Mouse (Mus musculus): Measurements from ENCODE around the gene Hist1h2bf.
A peak's percentile ranks its signal among the peaks of the same experiment; 100 is the strongest.
"Not testable (repeated sequence)": the region's sequence is repeated elsewhere in the genome, so short reads cannot be mapped to it uniquely, and the experiment has no call there.

Gene Hist1h2bf

GRCm38 (mm10) chr13:23543965-23544786 is 29.8 kb downstream of the Hist1h2bf start, which contains the start of gene Hist1h3f:
TSS of gene Hist1h3f (plus strand) at chr13:23544052.
- peak; percentile 93 for DNase-seq (ENCODE audit: low read depth)

GRCm38 (mm10) chr13:23542999-23543607 is 30.9 kb downstream of the Hist1h2bf start, which contains the start of gene Hist1h2bh:
TSS of gene Hist1h2bh (minus strand) at chr13:23543392.
- peak; percentile 91 for DNase-seq (ENCODE audit: low read depth)

GRCm38 (mm10) chr13:23542225-23542980 is 31.6 kb downstream of the Hist1h2bf start:
- not testable (repeated sequence) for DNase-seq (ENCODE audit: low read depth)

GRCm38 (mm10) chr13:23541497-23541896 is 32.5 kb downstream of the Hist1h2bf start:
- no peak for DNase-seq (ENCODE audit: low read depth)

GRCm38 (mm10) chr13:23539821-23540220 is 34.2 kb downstream of the Hist1h2bf start:
- DNase-seq (ENCODE audit: low read depth): not testable (repeated sequence)

GRCm38 (mm10) chr13:23538249-23538648 is 35.7 kb downstream of the Hist1h2bf start:
- no peak for DNase-seq (ENCODE audit: low read depth)

- no peak for DNase-seq (ENCODE audit: low read depth)
Observed at GRCm38 (mm10) chr13:23537006-23537710, 36.8 kb downstream of the Hist1h2bf start.

GRCm38 (mm10) chr13:23536076-23536822 is 37.7 kb downstream of the Hist1h2bf start:
- DNase-seq (ENCODE audit: low read depth): no peak

- peak; percentile 85 for DNase-seq (ENCODE audit: low read depth)
Observed at GRCm38 (mm10) chr13:23535137-23536075, 38.6 kb downstream of the Hist1h2bf start, which contains the start of gene Hist1h3g. TSS of gene Hist1h3g (plus strand) at chr13:23535422.

GRCm38 (mm10) chr13:23534368-23535131 is 39.4 kb downstream of the Hist1h2bf start:
- no peak for DNase-seq (ENCODE audit: low read depth)

- not testable (repeated sequence) for DNase-seq (ENCODE audit: low read depth)
Observed at GRCm38 (mm10) chr13:23533560-23534367, 40.2 kb downstream of the Hist1h2bf start, which contains the start of gene Hist1h2af. TSS of gene Hist1h2af (plus strand) at chr13:23533906.

- DNase-seq (ENCODE audit: low read depth): no peak
Observed at GRCm38 (mm10) chr13:23532262-23533075, 41.5 kb downstream of the Hist1h2bf start.

- DNase-seq (ENCODE audit: low read depth): peak; percentile 91
Observed at GRCm38 (mm10) chr13:23530901-23531875, 42.8 kb downstream of the Hist1h2bf start, which contains the start of gene Hist1h4h. TSS of gene Hist1h4h (plus strand) at chr13:23531050.

GRCm38 (mm10) chr13:23530181-23530900 is 43.7 kb downstream of the Hist1h2bf start:
- peak; percentile 59 for DNase-seq (ENCODE audit: low read depth)
